Mouse (Mus musculus) ES-E14 (cell line): ENCODE measurements at regions not wholly inside any gene's neighbourhood (a gene's known extent, or its start where the extent isn't known, plus 50 kb on each side); places are given as distances from the start of the nearest gene placed in this dataset.

Experiments
- CHD2 ChIP-seq: IDR thresholded peaks from 2 replicates; pipeline ENCODE4 v1.6.1; 2014; ENCODE audit warnings: mild to moderate bottlenecking, low read depth, low read length, inconsistent platforms
- HCFC1 ChIP-seq: IDR thresholded peaks from 2 replicates; pipeline ENCODE4 v1.6.1; 2012; ENCODE audit warnings: low read length, inconsistent platforms, borderline replicate concordance; ENCODE audit not compliant: insufficient read depth
- ZC3H11A ChIP-seq: IDR thresholded peaks from 2 replicates; pipeline ENCODE4 v1.6.1; 2012; ENCODE audit warnings: low read depth, mild to moderate bottlenecking, inconsistent platforms, low read length, borderline replicate concordance

- TF ChIP-seq ZC3H11A, result no peak
- no peak for TF ChIP-seq HCFC1
- no peak for TF ChIP-seq CHD2
Observed at GRCm38 (mm10) chr7:90061701-90062100, 68.3 kb upstream of the Picalm start.
